Mouse (Mus musculus) forebrain, postnatal 0 days (tissue): Measurements from ENCODE around the gene Kcnj4. TPM values are rescaled to one million over a fixed set of nuclear protein-coding genes. Genes with fewer than 3 reads are reported as not detected.
A peak's percentile ranks its signal among the peaks of the same experiment; 100 is the strongest.

Experiments used
- ATAC-seq: fragments of 200-750 bp; cut with Nextera tagmentation; 2 replicates; pipeline ENCODE4 v1.8.0; 2017; ENCODE audit warnings: mild to moderate bottlenecking, moderate library complexity
- DNase-seq: peaks from one replicate; pipeline ENCODE4 v3.0.0-alpha.2; 2015
- H3K27ac ChIP-seq: fragments of 300-500 bp; sonication (generic); 2 replicates; pipeline ENCODE4 v1.5.1; 2014; ENCODE audit warnings: low read depth, mild to moderate bottlenecking, antibody characterized with exemption, low read length, moderate library complexity, mixed read lengths
- H3K27me3 ChIP-seq: fragments of 300-500 bp; sonication (generic); 2 replicates; pipeline ENCODE4 v1.6.1; 2014; ENCODE audit warnings: mild to moderate bottlenecking, low read length, mixed read lengths; ENCODE audit not compliant: insufficient read depth
- H3K36me3 ChIP-seq: fragments of 300-500 bp; sonication (generic); 2 replicates; pipeline ENCODE4 v1.6.1; 2014; ENCODE audit warnings: mild to moderate bottlenecking, moderate library complexity; ENCODE audit not compliant: insufficient read depth
- H3K4me1 ChIP-seq: fragments of 300-500 bp; sonication (generic); 2 replicates; pipeline ENCODE4 v1.6.1; 2014; ENCODE audit warnings: antibody characterized with exemption; ENCODE audit not compliant: insufficient read depth
- H3K4me2 ChIP-seq: fragments of 300-500 bp; sonication (generic); 2 replicates; pipeline ENCODE4 v1.6.1; 2014; ENCODE audit warnings: low read depth, mild to moderate bottlenecking, moderate library complexity
- H3K4me3 ChIP-seq: fragments of 300-500 bp; sonication (generic); 2 replicates; pipeline ENCODE4 v1.5.1; 2014; ENCODE audit warnings: low read depth, low read length, mixed read lengths
- H3K9ac ChIP-seq: fragments of 300-500 bp; sonication (generic); 2 replicates; pipeline ENCODE4 v1.6.1; 2014; ENCODE audit warnings: mild to moderate bottlenecking
- H3K9me3 ChIP-seq: fragments of 300-500 bp; sonication (generic); 2 replicates; pipeline ENCODE4 v1.6.1; 2016; ENCODE audit warnings: low read length
- CTCF ChIP-seq: sonication (generic); IDR thresholded peaks from 2 replicates; pipeline ENCODE4 v1.5.1; 2016; ENCODE audit warnings: antibody characterized with exemption, control low read depth, low read depth
- WGBS: fragments of 180-500 bp; shearing (Covaris S2); extraction: QIAGEN DNeasy Blood & Tissue Kit; methylation state at CpG from one replicate; pipeline ENCODE4 v1.1.7; 2014; 5-methylcytosine and 5-hydroxymethylcytosine counted together
- polyA plus RNA-seq: library from polyadenylated mRNA; unstranded; fragments of >200 nt; fragmentation: Nextera tagmentation; extraction: Ambion mirVana; gene quantifications from 2 replicates; pipeline ENCODE4 v1.2.1, GENCODE M21; 2015
- total RNA-seq: library from RNA; depleted of rRNA; stranded (reverse); fragments of >200 nt; gene quantifications from 2 replicates; pipeline ENCODE4 v1.2.3, GENCODE M21; 2014

Kcnj4 gene
- total and polyA plus RNA-seq, 2 experiments from 2014 or later, result 0.99 to 17.3 TPM

GRCm38 (mm10) chr15:79503438-79503837, 1.6 kb downstream of the Kcnj4 start:
- DNase-seq (no peak), ATAC-seq (no peak)
- Histone ChIP-seq H3K36me3 (no peaks in the 10 kb centered on the region), H3K4me1 (0 out of 2 replicates have a peak, but pooled peaks cover 9% of the 10 kb centered on the region), H3K9me3 (no peaks in the 10 kb centered on the region), H3K4me2 (peak overlapping the region; percentile 99), H3K4me3 (no peak overlapping the region), H3K27ac (no peak overlapping the region), H3K27me3 (peaks cover 13% of the 10 kb centered on the region), H3K9ac (no peak overlapping the region)
- 65% methylated on average over 5 of the region's 5 CpGs for WGBS
- TF ChIP-seq CTCF, result no peak

- Histone ChIP-seq H3K36me3 (no peaks in the 10 kb centered on the region), H3K9me3 (no peaks in the 10 kb centered on the region), H3K4me3 (peak overlapping the region; percentile 14; the same call in 1 of the 2 replicates), H3K9ac (no peak overlapping the region), H3K27me3 (peaks cover 10% of the 10 kb centered on the region), H3K4me2 (peak overlapping the region; percentile 99), H3K4me1 (0 out of 2 replicates have a peak, but pooled peaks cover 9% of the 10 kb centered on the region), H3K27ac (peak overlapping the region; percentile 67)
- peak; percentile 81 for DNase-seq
- TF ChIP-seq CTCF, result no peak
- WGBS, result 12% methylated on average over 18 of the region's 18 CpGs
- ATAC-seq, result peak; percentile 79
Measured at GRCm38 (mm10) chr15:79502891-79503341, 2.1 kb downstream of the Kcnj4 start.

GRCm38 (mm10) chr15:79500110-79500509, 4.9 kb downstream of the Kcnj4 start:
- WGBS, result 60% methylated on average over 17 of the region's 17 CpGs
- peak; percentile 47; the same call in 1 of the 2 replicates for ATAC-seq

GRCm38 (mm10) chr15:79493527-79493926, 11.5 kb downstream of the Kcnj4 start:
- Histone ChIP-seq H3K36me3 (no peaks in the 10 kb centered on the region), H3K9ac (peak overlapping the region; percentile 11; the same call in 1 of the 2 replicates), H3K27ac (no peak overlapping the region), H3K9me3 (no peaks in the 10 kb centered on the region), H3K4me3 (no peak overlapping the region), H3K4me2 (peak overlapping the region; percentile 31), H3K27me3 (no peaks in the 10 kb centered on the region), H3K4me1 (no peaks in the 10 kb centered on the region)
- TF ChIP-seq CTCF, result no peak
- peak; percentile 36 for ATAC-seq
- no peak for DNase-seq
- WGBS, result 45% methylated on average over 18 of the region's 18 CpGs

More at GRCm38 (mm10) chr15:79500110-79500509, 4.9 kb downstream of the Kcnj4 start:
- DNase-seq, result no peak
- no peak overlapping the region for H3K4me2 ChIP-seq
- H3K9ac ChIP-seq, result no peak overlapping the region
- H3K9me3 ChIP-seq, result no peaks in the 10 kb centered on the region
- TF ChIP-seq CTCF, result no peak
- no peak overlapping the region for H3K4me3 ChIP-seq
- H3K27ac ChIP-seq, result no peak overlapping the region
- 0 out of 2 replicates have a peak, but pooled peaks cover 3% of the 10 kb centered on the region for H3K4me1 ChIP-seq
- no peaks in the 10 kb centered on the region for H3K36me3 ChIP-seq
- no peaks in the 10 kb centered on the region; the same call in 1 of the 2 replicates for H3K27me3 ChIP-seq

GRCm38 (mm10) chr15:79489463-79489862, 15.6 kb downstream of the Kcnj4 start:
- no peak overlapping the region for H3K4me3 ChIP-seq
- no peaks in the 10 kb centered on the region for H3K36me3 ChIP-seq
- 72% methylated on average over 11 of the region's 11 CpGs for WGBS
- H3K27ac ChIP-seq, result no peak overlapping the region
- H3K9ac ChIP-seq, result no peak overlapping the region
- H3K4me2 ChIP-seq, result no peak overlapping the region
- no peaks in the 10 kb centered on the region for H3K9me3 ChIP-seq
- no peak for TF ChIP-seq CTCF
- ATAC-seq (no peak; the same call in 1 of the 2 replicates), DNase-seq (no peak)
- no peaks in the 10 kb centered on the region for H3K27me3 ChIP-seq
- H3K4me1 ChIP-seq, result no peaks in the 10 kb centered on the region

GRCm38 (mm10) chr15:79481181-79481688, 23.8 kb downstream of the Kcnj4 start:
- TF ChIP-seq CTCF, result no peak
- H3K9ac ChIP-seq, result no peak overlapping the region
- DNase-seq, result no peak
- no peaks in the 10 kb centered on the region for H3K9me3 ChIP-seq
- H3K4me1 ChIP-seq, result no peaks in the 10 kb centered on the region
- H3K27me3 ChIP-seq, result no peaks in the 10 kb centered on the region
- peak; percentile 63; the same call in 1 of the 2 replicates for ATAC-seq
- H3K4me2 ChIP-seq, result no peak overlapping the region
- H3K27ac ChIP-seq, result no peak overlapping the region
- 15% methylated on average over 15 of the region's 15 CpGs for WGBS
- no peak overlapping the region for H3K4me3 ChIP-seq
- no peaks in the 10 kb centered on the region for H3K36me3 ChIP-seq

- DNase-seq, result no peak
- no peak for ATAC-seq
- 53% methylated on average over 6 of the region's 6 CpGs for WGBS
Measured at GRCm38 (mm10) chr15:79477227-79477626, 27.8 kb downstream of the Kcnj4 start.

More at GRCm38 (mm10) chr15:79477227-79477626, 27.8 kb downstream of the Kcnj4 start:
- Histone ChIP-seq H3K4me3 (no peak overlapping the region), H3K9me3 (no peaks in the 10 kb centered on the region), H3K4me1 (no peaks in the 10 kb centered on the region), H3K9ac (no peak overlapping the region), H3K36me3 (no peaks in the 10 kb centered on the region), H3K4me2 (no peak overlapping the region), H3K27me3 (no peaks in the 10 kb centered on the region), H3K27ac (no peak overlapping the region)
- no peak for TF ChIP-seq CTCF
